Mouse (Mus musculus): ENCODE data around the gene Pi4kb.

GRCm38 (mm10) chr3:94987578-94987977, 13.0 kb downstream of the Pi4kb start:
- no peak for TF ChIP-seq CTCF (IDR thresholded peaks at IDR 0.05; ENCODE audit: extremely low read depth, insufficient read depth, insufficient read length, insufficient replicate concordance)
- TF ChIP-seq POLR2A (IDR thresholded peaks at IDR 0.05; ENCODE audit: low read depth, low read length) = no peak

All from spleen, adult 2 months (tissue).